Mouse (Mus musculus): ENCODE data around the gene Hecw2. TPM values are rescaled to one million over a fixed set of nuclear protein-coding genes. Genes with fewer than 3 reads are reported as not detected.

The Hecw2 gene
- total RNA-seq, 2 experiments from 2014 or later = 53.6 to 58.9 TPM

DNA sequence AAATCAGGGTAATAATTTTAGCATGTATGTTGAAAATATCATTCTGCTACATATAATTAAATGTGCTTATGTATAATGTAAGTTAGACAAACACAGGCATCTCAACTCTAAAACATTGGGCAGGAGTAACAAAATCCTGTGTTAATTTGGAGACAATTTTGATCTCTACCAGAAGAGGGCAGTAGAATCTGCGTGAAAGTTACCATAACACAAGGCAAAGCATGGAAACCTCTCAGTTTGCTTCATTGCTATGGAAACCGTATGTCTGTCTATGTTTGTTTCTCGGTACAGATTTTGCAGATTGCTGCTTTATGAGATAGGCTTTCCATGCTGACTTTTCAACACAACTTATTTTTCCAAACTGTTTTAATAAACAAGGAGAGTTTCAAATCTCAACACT is 285.9 kb downstream of the Hecw2 start:
- DNase-seq (ENCODE audit: low spot score in 2 of 2) = no peak

DNA sequence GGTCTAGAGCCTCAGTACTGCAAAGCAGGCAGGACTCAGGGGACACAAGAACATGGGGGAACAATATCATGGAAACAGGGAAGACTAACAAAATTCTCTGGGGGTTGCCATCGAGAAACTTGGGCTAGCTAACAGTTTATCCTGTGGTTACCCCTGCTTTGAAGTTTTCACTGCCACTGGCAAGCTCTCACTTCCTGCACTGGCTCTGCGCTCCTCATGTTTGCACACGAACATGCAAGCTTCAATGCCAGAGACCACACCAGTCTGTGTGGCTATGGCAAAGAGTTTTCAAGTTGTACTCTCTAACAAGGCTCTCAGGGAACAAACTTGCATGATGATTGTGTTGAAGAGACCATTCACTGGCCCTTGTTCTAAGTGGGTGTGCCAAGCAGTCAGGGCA is 288.8 kb downstream of the Hecw2 start:
- DNase-seq (ENCODE audit: low spot score in 2 of 2) = no peak

DNA sequence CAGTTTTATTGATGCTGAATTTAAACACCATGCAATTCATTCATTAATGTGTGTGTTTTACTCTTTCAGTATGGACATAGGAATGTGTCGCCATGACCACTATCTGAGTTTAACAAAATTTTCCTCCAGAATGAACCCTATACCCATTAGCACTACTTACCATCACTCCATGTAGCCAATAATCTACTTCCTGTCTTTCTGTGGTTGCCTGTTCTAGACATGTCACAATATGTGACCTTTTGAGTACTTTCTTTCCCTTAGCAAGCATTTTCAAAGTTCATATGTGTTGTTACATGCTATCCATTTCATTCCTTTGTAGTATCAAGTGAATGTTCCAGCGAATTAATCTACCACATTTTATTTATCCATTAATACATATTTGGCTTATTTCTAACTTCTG is 294.6 kb downstream of the Hecw2 start:
- DNase-seq (ENCODE audit: low spot score in 2 of 2) = no peak

DNA sequence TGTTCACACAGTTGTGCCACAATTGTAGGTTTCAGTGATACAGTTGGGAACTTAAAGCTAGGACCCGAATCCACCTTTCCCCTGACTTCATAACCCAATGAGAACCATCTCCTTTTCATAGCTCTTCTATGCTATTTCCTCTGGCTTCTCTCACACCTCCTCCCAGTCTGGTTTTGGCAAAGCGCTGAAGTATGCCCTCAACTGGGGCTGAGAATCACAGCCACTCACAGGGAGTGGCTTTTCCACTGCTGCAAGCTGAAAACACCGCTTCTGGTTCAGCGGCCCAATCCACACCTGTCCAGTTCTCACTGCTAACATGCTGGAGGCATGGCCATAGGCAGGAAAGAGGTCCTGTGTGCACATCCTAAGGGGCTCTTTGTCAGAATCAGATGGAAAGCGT is 300.7 kb downstream of the Hecw2 start:
- no peak for DNase-seq (ENCODE audit: low spot score in 2 of 2)

DNA sequence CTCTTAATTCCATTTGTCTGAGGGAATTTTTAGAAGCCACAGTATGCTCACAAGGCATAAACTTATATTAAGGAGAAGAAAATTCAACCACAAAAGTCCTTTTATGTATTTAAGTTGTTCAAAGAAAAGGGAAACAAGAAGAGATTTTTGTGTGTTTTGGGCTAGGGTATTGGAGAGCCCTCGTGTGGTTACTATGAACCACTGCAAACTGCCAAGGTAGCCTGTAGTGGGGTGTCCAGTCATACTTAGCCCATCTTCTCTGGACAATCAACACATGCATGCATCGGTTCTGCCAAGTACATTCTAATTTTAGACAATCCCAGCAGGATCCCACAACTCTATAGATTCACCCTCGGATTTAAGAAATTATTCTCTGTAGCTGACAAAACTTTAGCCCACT is 304.6 kb downstream of the Hecw2 start:
- DNase-seq (ENCODE audit: low spot score in 2 of 2) = no peak

DNA sequence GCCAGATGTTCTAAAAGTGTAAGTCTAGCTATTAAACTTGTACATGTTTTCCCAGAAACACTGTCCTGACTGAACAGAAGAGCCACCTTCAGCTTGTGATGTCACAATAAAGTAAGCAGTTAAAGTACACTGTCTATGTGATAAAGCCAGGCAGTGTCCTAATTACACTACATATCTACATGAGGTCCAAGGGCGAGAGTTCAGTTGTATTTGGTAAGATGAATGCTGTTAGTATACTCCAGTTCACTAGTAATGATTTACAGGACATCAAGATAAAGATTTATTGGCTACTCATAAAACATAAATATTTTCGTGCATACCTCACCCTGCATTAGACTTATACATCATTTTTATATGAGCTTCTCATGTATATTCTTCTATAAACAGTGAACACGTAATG is 305.2 kb downstream of the Hecw2 start:
- DNase-seq (ENCODE audit: low spot score in 2 of 2) = no peak

DNA sequence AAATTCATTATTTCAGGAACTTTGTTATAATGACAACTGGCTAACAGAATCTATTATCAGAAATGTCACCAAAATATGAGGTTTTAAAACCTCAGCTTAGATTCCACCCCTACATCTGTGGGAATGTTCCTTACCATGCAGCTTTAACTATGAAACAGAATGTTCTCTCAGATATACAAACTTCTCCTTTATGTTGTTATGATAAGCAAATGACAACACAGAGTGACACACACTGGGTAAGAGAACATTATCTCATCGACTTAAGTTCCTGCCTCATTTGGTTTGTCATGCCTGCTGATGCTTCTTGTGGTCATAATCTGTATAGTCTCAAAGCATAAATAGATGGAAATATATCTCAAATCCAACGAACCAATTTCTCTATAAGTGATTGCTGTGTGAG is 312.5 kb downstream of the Hecw2 start:
- no peak for DNase-seq (ENCODE audit: low spot score in 2 of 2)

DNA sequence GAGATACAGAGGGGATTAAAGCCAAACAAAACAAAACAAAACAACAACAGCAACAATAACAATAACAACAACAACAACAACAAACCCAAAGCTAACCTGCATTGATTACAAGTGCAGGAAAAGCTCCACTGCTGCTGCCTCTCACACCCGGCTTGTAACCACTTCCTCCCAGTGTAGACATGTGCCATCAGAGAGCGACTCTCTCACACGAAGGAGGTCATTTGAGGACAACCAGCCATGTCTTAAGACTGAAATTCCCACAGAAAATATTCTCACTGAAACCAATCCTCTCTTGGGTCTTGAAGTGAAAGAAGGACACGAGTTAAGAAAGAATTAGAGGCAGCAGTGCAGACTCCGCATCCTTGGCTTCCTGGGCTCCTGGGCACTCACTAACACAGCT is 319.0 kb downstream of the Hecw2 start:
- DNase-seq (ENCODE audit: low spot score in 2 of 2) = no peak

DNA sequence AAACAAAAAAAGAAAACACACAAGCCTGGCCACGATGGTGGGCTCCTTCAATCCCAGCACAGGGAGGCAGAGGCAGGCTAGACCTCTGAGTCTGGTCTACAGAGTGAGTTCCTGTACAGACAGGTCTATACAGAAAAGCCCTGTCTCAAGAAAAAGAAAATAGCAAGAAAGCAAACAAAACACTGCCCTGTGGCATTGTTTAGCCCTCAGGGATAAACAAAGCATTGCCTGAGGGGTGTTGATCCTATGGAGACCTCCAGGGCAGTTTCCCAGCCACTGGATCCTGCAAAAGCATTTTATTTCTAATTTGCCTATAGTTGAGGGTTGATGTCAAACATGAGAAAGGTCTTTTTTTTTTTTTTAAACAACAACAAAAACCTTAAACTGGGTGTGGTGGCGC is 327.7 kb downstream of the Hecw2 start:
- DNase-seq (ENCODE audit: low spot score in 2 of 2) = no peak

DNA sequence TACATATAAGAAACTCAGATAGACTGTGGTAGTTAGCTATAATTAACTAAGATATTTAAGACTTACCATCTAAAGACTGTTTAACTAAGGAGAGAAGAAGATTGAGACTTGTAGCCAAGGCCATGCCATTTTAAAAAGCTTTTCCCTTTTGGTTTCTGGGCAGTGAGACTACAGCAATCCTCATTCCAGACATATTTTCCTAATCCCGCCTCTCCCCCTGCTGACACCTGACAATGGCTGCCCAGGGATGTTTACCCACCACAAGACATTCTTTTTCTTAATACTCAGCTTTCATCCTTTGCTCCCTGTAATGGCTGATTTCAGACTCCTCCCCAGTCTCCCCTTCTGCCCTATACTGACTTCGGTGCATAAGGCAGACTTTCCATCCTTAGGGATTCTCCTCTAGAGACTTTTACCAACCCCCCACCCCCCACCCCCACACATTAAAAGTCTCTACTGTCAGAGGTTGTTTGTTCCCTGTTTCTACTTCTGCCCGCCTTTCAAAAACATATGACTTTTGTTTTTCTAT is 328.5 kb downstream of the Hecw2 start:
- DNase-seq (ENCODE audit: low spot score in 2 of 2) = no peak

DNA sequence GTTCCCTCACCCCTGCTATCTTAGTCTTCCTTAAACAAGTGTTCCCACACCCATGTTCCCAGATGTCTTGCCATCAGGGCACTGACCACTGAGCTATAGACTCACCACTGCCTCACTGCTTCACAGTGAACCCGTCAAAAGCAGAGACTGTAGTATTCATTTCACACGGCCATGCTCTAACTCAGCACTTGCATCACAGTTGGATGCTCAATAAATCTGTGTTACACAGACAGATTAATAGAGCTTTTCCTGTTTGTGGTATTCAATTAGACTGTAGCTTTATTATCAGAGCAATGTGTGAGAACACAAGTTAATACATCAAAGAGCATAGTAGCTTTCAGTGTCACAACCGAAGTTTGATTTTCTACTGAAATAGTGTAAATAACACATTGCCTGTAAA is 330.9 kb downstream of the Hecw2 start:
- no peak for DNase-seq (ENCODE audit: low spot score in 2 of 2)

DNA sequence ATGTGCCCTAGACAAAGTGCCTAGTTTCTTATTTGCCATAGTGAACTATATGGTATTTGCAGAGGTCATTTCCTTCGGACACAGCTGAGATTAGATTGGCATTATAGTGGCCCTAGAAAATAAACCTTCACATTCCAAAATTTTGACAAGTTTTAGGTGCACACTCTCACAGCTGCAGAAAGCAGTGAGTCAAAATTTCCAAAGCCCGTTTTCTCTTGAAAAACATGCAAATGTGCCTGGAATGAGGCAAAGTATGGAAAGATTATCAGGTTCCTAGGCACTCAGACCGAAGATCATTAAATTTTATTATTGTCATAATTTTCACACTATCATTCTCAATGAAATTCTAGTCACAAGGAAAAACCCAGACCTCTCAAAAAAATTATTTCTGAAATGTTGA is 334.4 kb downstream of the Hecw2 start:
- DNase-seq (ENCODE audit: low spot score in 2 of 2) = no peak

DNA sequence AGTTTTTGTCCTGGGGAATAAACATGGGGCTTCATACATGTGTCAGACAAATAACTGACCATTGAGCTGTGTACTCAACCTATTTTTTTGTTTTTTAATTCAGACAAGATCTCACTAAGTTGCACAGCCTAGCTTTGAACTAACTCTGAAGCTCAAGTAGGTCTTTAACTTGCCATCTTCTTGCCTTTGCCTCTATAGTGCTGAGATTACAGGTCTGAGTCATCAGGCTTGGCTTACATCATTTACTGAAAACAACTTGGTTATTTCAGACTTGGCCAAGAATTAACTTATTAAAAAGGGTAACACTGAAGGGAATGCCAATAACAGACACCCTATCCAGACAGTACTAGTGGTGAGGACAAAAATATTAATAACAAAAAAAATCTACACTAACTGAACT is 335.8 kb downstream of the Hecw2 start:
- no peak for DNase-seq (ENCODE audit: low spot score in 2 of 2)

DNA sequence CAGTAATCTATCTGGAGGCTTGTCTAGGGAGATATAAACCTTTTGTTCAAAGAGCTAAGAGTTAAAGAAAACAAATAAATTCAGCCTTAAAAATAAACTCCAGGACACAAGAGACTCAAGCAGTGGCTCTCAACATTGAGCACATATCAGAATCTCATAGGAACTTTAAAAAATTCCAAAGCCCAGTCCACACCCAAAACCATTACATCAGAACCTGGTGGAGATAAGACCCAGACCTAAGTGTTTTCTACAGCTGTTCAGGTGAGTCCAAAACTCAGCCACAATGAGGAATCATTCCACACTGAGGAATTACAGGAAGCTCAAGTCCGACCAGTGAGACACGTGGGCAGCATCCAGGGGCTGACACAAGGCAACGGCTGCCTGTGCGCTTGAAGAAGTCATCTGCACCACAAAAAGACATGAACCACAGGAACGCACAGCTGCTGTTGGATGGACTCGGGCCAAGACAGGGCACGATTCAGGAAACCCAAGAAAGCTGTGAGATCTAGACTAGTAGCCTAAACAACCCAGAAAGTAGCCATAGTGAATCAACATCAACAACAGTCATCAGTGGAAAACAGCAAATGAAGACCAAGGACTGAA is 338.4 kb downstream of the Hecw2 start:
- no peak for DNase-seq (ENCODE audit: low spot score in 2 of 2)

DNA sequence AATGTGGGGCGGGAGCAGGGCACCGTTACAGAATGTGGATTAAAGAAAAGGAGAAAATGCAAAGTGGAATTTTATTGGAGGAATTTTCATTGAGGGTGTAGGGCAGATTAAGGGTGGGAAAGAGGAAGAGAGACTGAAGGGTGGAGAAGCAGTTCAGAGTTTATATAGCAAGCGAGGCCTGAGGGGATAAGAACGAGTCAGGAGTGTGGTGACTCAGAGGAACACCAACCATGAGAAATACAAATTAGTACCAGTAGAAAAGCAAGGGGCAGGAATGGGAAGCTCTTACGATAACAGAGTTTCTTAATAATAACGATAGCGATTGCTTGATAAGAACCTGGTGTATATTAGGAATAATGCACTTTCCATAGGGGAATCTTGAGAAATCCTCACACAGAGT is 339.2 kb downstream of the Hecw2 start:
- DNase-seq (ENCODE audit: low spot score in 2 of 2) = no peak

DNA sequence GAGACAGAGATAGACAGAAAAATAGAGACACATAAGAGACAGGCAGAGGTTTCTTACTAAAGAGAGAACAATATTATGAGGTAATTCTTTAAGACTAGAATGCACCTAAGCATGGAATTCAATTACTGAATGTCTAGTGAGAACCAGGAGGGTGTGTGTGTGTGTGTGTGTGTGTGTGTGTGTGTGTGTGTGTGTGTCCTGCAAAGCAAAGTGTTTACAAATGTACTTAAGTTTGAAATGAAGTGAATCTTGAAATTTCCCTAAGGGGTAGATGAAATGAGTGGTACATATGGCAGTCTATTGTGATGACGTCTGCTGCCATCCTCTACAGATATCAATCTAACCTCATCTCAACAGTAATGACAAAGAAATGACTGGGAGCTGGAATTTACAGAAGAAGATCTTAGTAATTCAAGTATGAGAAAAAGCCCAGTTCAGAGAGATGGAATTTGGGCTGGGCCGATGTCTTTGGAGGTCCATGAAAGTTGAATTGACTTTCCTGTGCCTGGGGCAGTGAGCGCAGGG is 342.8 kb downstream of the Hecw2 start:
- no peak for DNase-seq (ENCODE audit: low spot score in 2 of 2)

DNA sequence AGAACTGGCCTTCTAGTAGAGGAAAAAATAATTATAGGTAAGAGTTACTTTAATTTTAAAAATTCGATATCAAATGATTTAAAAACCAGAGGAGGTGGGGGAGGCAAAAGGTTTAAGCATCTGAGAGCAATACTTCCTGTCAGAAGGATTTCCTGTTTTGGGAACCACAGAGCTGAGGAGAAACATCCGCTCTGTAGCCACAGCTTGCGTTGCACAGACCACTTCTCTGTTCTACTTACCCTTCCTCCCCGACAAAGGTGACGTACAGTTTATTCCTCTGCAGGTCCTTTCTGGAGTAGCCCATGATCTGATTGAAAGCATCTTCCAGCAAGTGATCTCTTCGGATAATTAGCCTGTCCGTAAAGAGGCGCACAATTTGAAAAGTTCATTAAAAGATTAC is 343.6 kb downstream of the Hecw2 start:
- no peak for DNase-seq (ENCODE audit: low spot score in 2 of 2)

DNA sequence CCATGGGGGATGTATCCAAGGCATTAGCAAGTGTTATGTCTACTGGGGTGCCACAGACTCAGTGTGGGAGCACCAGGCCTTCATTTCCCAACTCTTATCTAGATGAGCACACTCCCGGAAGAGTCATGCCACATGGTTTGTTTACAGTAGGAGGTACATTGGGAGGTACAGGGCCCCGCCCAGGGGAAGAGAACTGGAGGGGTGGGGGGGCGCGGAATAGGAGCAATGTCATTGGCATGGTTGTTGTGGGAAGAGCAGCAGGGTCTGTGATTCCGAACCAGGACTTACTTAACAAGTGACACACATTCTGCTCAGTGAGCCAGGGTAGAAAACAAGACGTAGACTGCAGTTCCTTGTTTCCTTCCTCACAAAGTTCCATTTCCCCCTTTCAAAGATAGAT is 344.1 kb downstream of the Hecw2 start:
- no peak for DNase-seq (ENCODE audit: low spot score in 2 of 2)

DNA sequence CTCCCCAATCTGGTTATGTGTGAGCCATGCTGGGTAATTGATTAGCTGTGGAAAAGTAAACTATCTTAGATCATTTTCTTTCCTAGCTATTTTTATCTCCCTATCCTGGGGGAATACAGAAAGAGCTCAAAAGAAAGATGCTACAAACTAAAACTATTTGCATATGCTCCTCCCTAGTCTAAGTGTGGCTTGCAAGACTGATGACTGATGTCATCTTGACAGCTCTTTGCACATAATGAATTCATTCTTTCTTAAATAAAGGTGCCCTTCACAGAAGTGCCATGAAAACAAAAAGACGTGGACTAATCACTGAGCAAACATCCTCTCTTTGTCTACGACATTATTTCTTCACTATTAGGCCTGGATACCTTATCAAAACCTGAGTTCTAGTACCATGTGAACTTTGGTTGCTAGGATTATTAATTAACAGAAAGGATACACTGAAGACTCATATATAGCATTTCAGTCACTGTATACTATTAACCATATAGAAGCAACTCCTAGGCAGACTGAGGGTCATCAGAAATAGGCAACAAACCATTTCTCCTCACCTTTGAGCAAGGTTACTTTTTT is 348.2 kb downstream of the Hecw2 start:
- no peak for DNase-seq (ENCODE audit: low spot score in 2 of 2)

DNA sequence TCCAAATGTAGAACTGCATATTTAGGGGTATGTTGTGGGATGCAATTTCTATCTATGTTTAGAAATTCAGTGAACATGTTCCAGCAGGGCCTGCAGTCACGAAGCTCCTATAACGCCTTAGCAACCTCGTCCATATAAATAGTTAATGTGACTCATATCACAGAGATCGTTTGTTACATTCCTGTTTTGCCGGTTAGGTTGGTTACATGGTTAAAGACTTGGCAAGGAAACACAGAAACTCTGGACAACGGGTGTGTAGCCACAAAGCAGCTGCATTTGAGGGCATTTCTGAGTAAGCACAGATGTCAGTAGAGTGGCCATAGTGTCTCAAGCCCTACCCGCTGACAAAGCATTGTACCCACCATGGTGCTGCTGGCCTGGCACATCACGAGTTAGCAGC is 349.1 kb downstream of the Hecw2 start:
- no peak for DNase-seq (ENCODE audit: low spot score in 2 of 2)

DNA sequence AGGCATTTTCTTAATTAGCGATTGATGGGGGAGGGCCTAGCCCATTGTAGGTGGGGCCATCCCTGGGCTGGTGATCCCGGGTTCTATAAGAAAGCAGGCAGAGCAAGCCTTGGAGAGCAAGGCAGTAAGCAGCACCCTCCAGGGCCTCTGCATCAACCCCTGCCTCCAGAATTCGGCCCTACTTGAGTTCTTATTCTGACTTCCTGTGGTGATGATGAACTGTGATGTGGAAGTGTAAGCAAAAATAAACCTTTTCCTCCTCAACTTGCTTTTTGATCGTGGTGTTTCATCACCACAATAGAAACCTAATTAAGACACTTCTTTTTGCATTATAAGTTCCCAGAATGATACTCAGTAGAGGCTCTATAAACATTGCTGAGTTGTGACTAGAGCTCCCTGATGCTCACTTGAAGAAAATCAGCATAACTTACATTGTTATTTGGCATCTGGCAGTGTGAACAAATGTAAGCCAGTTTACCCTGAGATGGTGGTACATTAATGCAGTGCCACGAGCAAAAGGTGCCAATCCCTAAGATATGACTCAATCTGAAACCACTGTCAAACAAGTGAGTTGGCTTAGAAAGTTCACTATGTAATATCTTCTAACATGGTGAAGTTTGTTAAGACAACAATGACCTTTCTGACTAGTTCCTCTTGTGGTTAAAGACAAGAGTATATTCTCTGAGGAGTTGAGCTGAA is 349.9 kb downstream of the Hecw2 start:
- no peak for DNase-seq (ENCODE audit: low spot score in 2 of 2)

DNA sequence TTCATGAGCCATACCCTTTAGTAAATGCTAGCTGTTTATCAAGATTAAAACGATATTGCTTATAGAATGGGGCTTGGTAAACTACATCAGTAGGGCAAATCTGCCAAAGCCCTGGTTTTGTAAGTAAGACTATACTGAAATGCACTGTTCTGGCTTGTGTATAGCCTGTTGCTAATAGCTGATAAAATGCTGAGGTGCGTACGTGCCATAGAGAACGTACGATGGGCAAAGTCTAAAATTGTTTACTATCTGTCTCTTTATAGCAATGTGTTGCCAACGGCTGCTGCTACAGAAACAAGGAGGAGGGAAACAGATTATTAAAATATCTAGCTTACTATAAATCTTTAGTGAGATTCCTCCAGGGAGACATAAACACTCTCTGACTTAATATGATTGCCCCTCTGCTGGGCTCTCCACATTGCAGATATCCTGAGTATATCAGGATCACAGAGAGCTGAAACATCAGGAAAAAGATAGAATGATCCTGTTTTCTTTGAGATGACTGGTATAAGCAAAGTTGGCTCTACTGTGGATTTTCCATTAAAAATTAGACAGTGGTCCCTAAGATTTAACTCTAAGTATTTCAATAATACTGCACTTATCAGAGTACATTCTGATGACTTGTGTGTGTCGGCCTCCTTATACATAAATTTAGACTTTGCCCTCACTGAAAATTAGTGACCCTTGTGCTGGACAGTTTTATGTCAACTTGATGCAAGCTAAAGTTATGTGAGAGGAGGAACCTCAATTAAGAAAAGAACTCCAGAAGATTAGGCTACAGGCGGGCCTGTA is 350.6 kb downstream of the Hecw2 start:
- no peak for DNase-seq (ENCODE audit: low spot score in 2 of 2)
